Mouse (Mus musculus) embryonic fibroblast, embryonic 13.5 days (primary cell): ENCODE measurements around the gene Suclg2.

ENCODE experiments used
- CTCF ChIP-seq: IDR thresholded peaks from 2 replicates; pipeline ENCODE4 v1.5.1; 2011; ENCODE audit warnings: mild to moderate bottlenecking, control low read depth, low read length, moderate library complexity, borderline replicate concordance; ENCODE audit not compliant: insufficient read depth
- POLR2A ChIP-seq: IDR thresholded peaks from 2 replicates; pipeline ENCODE4 v1.6.1; 2011; ENCODE audit warnings: low read depth, mild to moderate bottlenecking, control low read depth, low read length, moderate library complexity

- TF ChIP-seq CTCF (no peak), POLR2A (no peak)
Measured at GRCm38 (mm10) chr6:95575531-95575930, 143.1 kb downstream of the Suclg2 start.
